Mouse (Mus musculus): Measurements from ENCODE around the gene Sv2b.

DNA sequence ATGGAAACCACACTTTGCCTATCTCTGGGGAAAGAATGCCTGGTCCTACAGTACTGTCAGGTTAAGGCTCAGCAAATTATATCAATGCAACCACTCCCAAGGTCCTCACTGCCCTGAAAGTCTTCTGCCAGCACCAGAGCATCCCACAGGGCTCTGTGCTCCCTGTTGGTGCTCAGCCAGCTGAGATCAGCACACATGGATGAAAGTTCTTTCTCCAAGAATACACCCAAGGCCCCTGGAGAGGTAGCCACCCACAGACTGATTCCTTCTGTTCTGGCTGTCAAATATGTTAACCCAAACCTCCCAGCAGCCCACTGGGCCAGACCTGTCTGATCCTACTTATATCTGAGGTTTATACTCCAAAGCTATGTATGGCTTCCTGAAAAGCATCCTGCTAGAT is 32.3 kb downstream of the Sv2b start:
- TF ChIP-seq CTCF (IDR thresholded peaks at IDR 0.05): no peak
- TF ChIP-seq EP300 (IDR thresholded peaks at IDR 0.05; ENCODE audit: insufficient read depth, low read depth, low read length): no peak

Measured in heart, adult 2 months (tissue).